Mouse (Mus musculus): ENCODE results near the gene Fpr1. TPM values are rescaled to one million over a fixed set of nuclear protein-coding genes. Genes with fewer than 3 reads are reported as not detected.
A peak's percentile ranks its signal among the peaks of the same experiment; 100 is the strongest.
"Not testable (repeated sequence)": the region's sequence is repeated elsewhere in the genome, so short reads cannot be mapped to it uniquely, and the experiment has no call there.

Gene Fpr1
- not detected in 2 replicates for polyA plus RNA-seq (2016; fragmentation: Nextera tagmentation; extraction: Ambion mirVana)

DNA sequence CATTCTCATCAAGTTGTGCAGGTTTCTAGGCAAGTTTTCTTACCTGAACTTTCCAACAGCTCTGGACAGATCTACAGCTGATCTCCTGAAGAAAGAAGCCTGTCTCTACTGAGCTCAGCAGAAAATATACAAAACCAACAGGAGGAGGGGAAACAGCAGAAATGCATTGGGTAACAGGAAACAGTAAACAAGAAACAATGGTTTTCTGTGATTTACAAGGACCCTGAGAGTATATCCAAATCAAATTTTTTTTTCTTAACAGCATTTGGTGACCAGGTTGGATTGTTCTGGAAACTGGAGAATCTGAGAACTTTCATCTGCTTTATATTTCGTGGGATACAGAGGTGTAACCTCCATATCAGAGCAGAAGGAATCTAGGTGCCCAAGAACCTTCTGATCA is at the start of gene Fpr1:
Gene Fpr1, minus strand, starts transcription at position 101 of the 400 bp plus-strand sequence.
- Histone ChIP-seq H3K36me3 (no peaks in the 10 kb centered on the region), H3K27me3 (ENCODE audit: low read depth, poor library complexity, severe bottlenecking) (no peaks in the 10 kb centered on the region), H3K27ac (replicated peaks) (no peak within 1 kb of the TSS), H3K4me3 (no peak within 1 kb of the TSS), H3K9me3 (replicated peaks) (no peaks in the 10 kb centered on the region), H3K4me1 (no peaks in the 10 kb centered on the region)
- no peak for DNase-seq (ENCODE audit: low spot score)
- WGBS = 72% methylated on average over 1 of the region's 1 CpGs

DNA sequence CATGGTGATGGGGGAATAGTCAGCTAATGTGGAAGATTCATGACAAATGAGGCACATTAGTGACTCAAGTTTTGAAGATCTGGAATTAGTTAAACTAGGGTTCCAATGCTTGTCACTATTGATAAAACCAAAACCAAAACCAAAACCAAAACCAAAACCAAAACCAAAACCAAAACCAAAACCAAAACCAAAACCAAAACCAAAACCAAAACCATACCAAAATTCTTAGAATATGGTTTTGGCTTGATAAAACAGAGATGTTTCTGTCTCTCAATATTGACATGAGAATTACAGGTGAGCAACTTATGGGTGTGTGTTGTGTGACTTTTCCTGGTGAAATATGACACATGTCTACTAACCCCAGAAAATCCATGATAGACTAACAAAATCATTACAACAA is 34.0 kb upstream of the Fpr1 start:
- no peak overlapping the region for H3K4me3 ChIP-seq
- H3K27ac ChIP-seq (replicated peaks) = no peak overlapping the region
- no peaks in the 10 kb centered on the region for H3K9me3 ChIP-seq (replicated peaks)
- no peaks in the 10 kb centered on the region for H3K4me1 ChIP-seq
- DNase-seq (ENCODE audit: low spot score) = no peak
- no peaks in the 10 kb centered on the region for H3K36me3 ChIP-seq
- H3K27me3 ChIP-seq (ENCODE audit: low read depth, poor library complexity, severe bottlenecking) = no peaks in the 10 kb centered on the region

DNA sequence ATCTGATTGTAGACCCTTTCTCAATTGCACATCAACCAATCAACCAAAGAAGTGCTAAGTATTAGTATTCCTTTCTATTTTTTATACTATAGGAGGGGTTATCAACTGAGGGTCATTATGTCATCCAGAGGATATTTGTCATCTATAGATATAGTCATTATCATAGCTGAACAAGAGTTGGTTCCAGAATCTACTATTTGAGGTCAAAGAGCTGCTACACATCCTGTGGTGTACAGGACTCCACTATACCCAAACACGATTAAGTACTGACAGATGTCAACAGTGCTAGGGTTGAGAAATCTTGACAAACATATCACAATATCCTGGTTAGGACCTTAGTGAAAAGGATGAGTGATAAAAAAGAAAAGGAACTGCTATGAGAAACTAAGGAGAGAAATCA is 33.6 kb upstream of the Fpr1 start:
- no peak for DNase-seq (ENCODE audit: low spot score)
- no peaks in the 10 kb centered on the region for H3K9me3 ChIP-seq (replicated peaks)
- no peak overlapping the region for H3K27ac ChIP-seq (replicated peaks)

DNA sequence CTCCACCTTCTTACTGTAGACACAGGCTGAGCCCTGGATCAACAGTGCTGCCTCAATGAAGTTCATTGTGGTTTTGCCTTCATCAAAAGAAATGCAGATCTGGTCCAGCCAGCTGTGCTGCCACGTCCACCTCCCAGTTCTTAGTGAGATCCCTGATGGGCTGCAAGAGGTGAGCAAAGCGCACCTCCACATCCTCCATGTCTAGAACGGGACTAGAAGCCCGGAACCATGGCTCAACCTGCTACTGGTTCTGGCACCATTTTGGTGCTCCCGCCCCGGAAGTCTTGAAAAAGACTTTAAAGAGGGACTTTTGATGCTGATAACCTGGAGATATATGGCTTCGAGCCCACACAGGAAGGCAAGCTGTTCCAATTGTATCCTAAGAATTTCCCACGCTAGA is 28.9 kb upstream of the Fpr1 start:
- H3K27ac ChIP-seq (replicated peaks); H3K27me3 ChIP-seq (ENCODE audit: low read depth, poor library complexity, severe bottlenecking); H3K4me3 ChIP-seq; H3K4me1 ChIP-seq; DNase-seq (ENCODE audit: low spot score); H3K36me3 ChIP-seq: not testable (repeated sequence)
- WGBS = 87% methylated on average over 8 of the region's 8 CpGs
- peaks cover 16% of the 10 kb centered on the region for H3K9me3 ChIP-seq (replicated peaks)

More for the DNA sequence above, 33.6 kb upstream of the Fpr1 start:
- H3K4me3 ChIP-seq = no peak overlapping the region
- no peaks in the 10 kb centered on the region for H3K36me3 ChIP-seq
- 88% methylated on average over 1 of the region's 1 CpGs for WGBS
- H3K4me1 ChIP-seq = no peaks in the 10 kb centered on the region
- H3K27me3 ChIP-seq (ENCODE audit: low read depth, poor library complexity, severe bottlenecking) = no peaks in the 10 kb centered on the region

DNA sequence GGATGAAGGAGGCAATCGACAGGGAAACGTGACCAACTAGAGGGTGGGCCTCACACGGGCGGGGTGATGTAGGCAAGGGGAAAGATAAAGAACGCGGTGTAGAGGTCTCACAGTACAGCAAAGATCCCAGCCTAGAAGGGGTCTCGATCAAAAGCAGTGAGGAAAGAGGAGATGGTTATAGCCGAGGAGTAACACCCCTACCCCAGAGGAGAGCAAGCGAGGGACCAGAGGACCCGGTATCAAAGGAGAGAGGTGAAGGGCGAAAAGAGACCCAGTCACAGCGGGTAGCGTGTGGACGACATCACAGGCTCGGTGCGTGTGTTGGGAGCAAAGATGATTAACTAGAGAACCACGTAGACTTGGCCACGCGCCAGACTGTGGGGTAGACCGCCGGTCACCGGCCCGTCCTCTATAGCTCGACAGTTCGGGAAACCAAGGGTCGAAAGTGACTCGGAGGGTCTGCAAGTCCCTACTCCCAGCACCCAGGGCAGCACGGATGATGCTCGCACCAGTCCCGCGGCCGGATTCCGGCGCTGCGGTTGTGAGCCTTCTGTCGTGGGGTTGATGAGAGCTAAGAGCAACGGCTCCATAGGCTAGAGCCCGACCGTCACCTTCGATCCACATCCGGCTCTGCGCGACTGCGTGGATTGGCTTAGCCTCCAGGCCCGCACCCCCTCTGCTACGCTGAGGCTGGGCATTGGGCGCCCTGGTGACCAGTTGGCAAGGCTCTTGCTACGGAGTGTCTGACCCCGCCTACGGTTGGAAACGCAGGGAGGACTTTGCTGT is 26.1 kb upstream of the Fpr1 start:
- DNase-seq (ENCODE audit: low spot score) = peak; percentile 84
- Histone ChIP-seq H3K4me1 (peaks cover 6% of the 10 kb centered on the region; the same call in 1 of the 2 replicates), H3K4me3 (peak overlapping the region; percentile 59), H3K36me3 (no peaks in the 10 kb centered on the region), H3K27me3 (ENCODE audit: low read depth, poor library complexity, severe bottlenecking) (no peaks in the 10 kb centered on the region), H3K27ac (replicated peaks) (peak overlapping the region; percentile 77), H3K9me3 (replicated peaks) (peaks cover 16% of the 10 kb centered on the region)
- WGBS = 20% methylated on average over 51 of the region's 51 CpGs

DNA sequence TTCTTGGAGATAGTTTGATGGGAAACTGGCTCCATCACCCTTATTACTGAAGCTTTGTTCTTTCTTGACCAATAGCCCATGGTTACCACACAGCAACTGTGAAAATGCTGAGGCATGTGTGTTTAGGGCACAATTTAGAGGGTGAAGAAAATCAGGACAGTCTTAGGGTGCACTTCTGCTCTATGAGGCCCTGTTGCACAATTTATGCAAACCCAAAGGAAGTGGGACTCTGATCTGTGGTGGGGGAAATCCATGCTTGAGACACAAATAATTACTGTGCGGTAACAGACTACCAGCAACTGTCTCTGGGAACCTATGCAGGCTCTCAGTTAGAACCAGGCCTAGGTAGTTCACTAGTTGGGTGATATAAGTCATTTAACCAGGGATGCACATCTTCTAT is 17.0 kb upstream of the Fpr1 start:
- Histone ChIP-seq H3K4me1 (no peaks in the 10 kb centered on the region), H3K27ac (replicated peaks) (no peak overlapping the region), H3K4me3 (no peak overlapping the region), H3K9me3 (replicated peaks) (no peaks in the 10 kb centered on the region), H3K27me3 (ENCODE audit: low read depth, poor library complexity, severe bottlenecking) (no peaks in the 10 kb centered on the region), H3K36me3 (no peaks in the 10 kb centered on the region)
- 95% methylated on average over 1 of the region's 1 CpGs for WGBS
- DNase-seq (ENCODE audit: low spot score) = no peak

GRCm38 (mm10) chr17:17899268-17899667 is 15.5 kb upstream of the Fpr1 start:
- 90% methylated on average over 2 of the region's 2 CpGs for WGBS
- no peaks in the 10 kb centered on the region for H3K4me1 ChIP-seq
- H3K9me3 ChIP-seq (replicated peaks) = no peaks in the 10 kb centered on the region
- no peak overlapping the region for H3K4me3 ChIP-seq
- H3K27me3 ChIP-seq (ENCODE audit: low read depth, poor library complexity, severe bottlenecking) = no peaks in the 10 kb centered on the region
- no peak for DNase-seq (ENCODE audit: low spot score)
- no peak overlapping the region for H3K27ac ChIP-seq (replicated peaks)
- no peaks in the 10 kb centered on the region for H3K36me3 ChIP-seq

GRCm38 (mm10) chr17:17896039-17896438 is 12.3 kb upstream of the Fpr1 start:
- no peaks in the 10 kb centered on the region for H3K36me3 ChIP-seq
- no peak for DNase-seq (ENCODE audit: low spot score)
- no peaks in the 10 kb centered on the region for H3K9me3 ChIP-seq (replicated peaks)
- H3K4me3 ChIP-seq = no peak overlapping the region
- H3K27ac ChIP-seq (replicated peaks) = no peak overlapping the region
- H3K27me3 ChIP-seq (ENCODE audit: low read depth, poor library complexity, severe bottlenecking) = no peaks in the 10 kb centered on the region
- H3K4me1 ChIP-seq = no peaks in the 10 kb centered on the region
- WGBS = 5% methylated on average over 4 of the region's 4 CpGs

- no peak for DNase-seq (ENCODE audit: low spot score)
- H3K9me3 ChIP-seq (replicated peaks) = no peaks in the 10 kb centered on the region
- H3K27ac ChIP-seq (replicated peaks) = no peak overlapping the region
- no peaks in the 10 kb centered on the region for H3K4me1 ChIP-seq
- no peaks in the 10 kb centered on the region for H3K36me3 ChIP-seq
- no peaks in the 10 kb centered on the region for H3K27me3 ChIP-seq (ENCODE audit: low read depth, poor library complexity, severe bottlenecking)
- WGBS = 91% methylated on average over 2 of the region's 2 CpGs
- H3K4me3 ChIP-seq = no peak overlapping the region
These were observed 6.1 kb upstream of the Fpr1 start for GRCm38 (mm10) chr17:17889732-17890425.

DNA sequence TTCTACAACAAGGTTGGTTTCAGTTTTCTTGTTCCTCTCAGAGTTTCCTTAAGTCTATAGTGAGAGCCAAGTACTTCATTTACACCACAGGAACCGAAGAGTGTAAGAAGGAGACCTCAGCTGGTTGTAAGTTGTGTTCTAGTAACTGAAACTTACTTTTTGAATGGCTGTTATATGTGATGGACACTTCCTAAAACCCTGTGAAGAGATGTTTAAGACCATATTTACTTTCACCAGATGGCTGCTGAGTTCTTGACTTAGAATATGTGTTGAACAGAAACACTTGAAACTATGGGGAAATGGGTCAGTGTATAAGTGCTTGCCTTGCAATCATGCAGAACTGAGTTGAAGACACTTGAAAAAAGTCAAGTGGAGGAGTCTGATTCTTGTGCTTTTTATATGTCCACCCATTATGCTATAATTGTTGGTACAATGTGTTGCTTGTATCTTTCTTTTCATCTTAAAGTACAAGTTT is 4.1 kb upstream of the Fpr1 start, which contains the start of the genes Fpr2 and Fpr3:
Gene Fpr2, plus strand, starts transcription at position 51 of the 475 bp plus-strand sequence.
Gene Fpr3, plus strand, starts transcription at position 79 of the 475 bp plus-strand sequence.
- H3K27ac ChIP-seq (replicated peaks) = no peak within 1 kb of the TSS
- no peaks in the 10 kb centered on the region for H3K4me1 ChIP-seq
- H3K9me3 ChIP-seq (replicated peaks) = no peaks in the 10 kb centered on the region
- H3K36me3 ChIP-seq = no peaks in the 10 kb centered on the region
- no peak for DNase-seq (ENCODE audit: low spot score)
- no peak within 1 kb of the TSS for H3K4me3 ChIP-seq
- no peaks in the 10 kb centered on the region for H3K27me3 ChIP-seq (ENCODE audit: low read depth, poor library complexity, severe bottlenecking)
- 68% methylated on average over 1 of the region's 1 CpGs for WGBS

DNA sequence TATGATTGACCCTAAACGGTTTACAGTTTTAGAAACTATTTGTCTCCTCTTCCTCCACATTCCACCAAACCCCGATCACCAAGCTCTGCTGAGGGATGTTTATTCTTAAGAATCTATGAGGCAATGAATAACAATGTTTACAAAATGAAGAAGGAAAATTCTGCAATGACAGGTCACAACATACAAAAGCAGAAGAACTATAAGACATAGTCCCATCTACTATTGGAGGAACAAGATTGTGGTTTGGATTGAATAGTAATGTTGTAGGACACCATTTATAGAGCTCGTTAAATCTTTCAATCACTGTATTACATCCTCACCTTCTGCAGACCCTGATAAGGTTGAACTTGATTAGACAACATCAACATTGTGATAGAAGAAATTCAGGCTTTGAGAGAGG is 1.1 kb downstream of the Fpr1 start:
- DNase-seq (ENCODE audit: low spot score) = no peak
- H3K4me1 ChIP-seq = no peaks in the 10 kb centered on the region
- no peaks in the 10 kb centered on the region for H3K9me3 ChIP-seq (replicated peaks)
- no peaks in the 10 kb centered on the region for H3K36me3 ChIP-seq
- H3K4me3 ChIP-seq = no peak overlapping the region
- no peak overlapping the region for H3K27ac ChIP-seq (replicated peaks)
- 87% methylated on average over 3 of the region's 3 CpGs for WGBS
- H3K27me3 ChIP-seq (ENCODE audit: low read depth, poor library complexity, severe bottlenecking) = no peaks in the 10 kb centered on the region

GRCm38 (mm10) chr17:17879347-17879746 is 4.4 kb downstream of the Fpr1 start:
- Histone ChIP-seq H3K27me3 (ENCODE audit: low read depth, poor library complexity, severe bottlenecking) (no peaks in the 10 kb centered on the region), H3K9me3 (replicated peaks) (no peaks in the 10 kb centered on the region), H3K36me3 (no peaks in the 10 kb centered on the region), H3K4me1 (no peaks in the 10 kb centered on the region), H3K27ac (replicated peaks) (no peak overlapping the region), H3K4me3 (no peak overlapping the region)
- WGBS = 88% methylated on average over 1 of the region's 1 CpGs
- no peak for DNase-seq (ENCODE audit: low spot score)

- Histone ChIP-seq H3K27me3 (ENCODE audit: low read depth, poor library complexity, severe bottlenecking) (no peaks in the 10 kb centered on the region), H3K36me3 (no peaks in the 10 kb centered on the region), H3K27ac (replicated peaks) (no peak overlapping the region), H3K9me3 (replicated peaks) (peaks cover 7% of the 10 kb centered on the region), H3K4me1 (no peaks in the 10 kb centered on the region), H3K4me3 (no peak overlapping the region)
- no peak for DNase-seq (ENCODE audit: low spot score)
- 90% methylated on average over 2 of the region's 2 CpGs for WGBS
These were observed 12.0 kb downstream of the Fpr1 start for GRCm38 (mm10) chr17:17871697-17872096.

All from midbrain, embryonic 10.5 days (tissue).